Mouse (Mus musculus): ENCODE measurements around the gene Bglap2. TPM values are rescaled to one million over a fixed set of nuclear protein-coding genes. Genes with fewer than 3 reads are reported as not detected.

The Bglap2 gene
- total RNA-seq, 4 experiments from 2014 or later, result 1.1 to 1.8 (median 1.3) TPM; not detected in 1

- no peak for DNase-seq (ENCODE audit: low spot score in 2 of 2)
Measured at GRCm38 (mm10) chr3:88350732-88351131, 27.8 kb downstream of the Bglap2 start.

- no peak for DNase-seq (ENCODE audit: low spot score in 2 of 2)
Measured at GRCm38 (mm10) chr3:88339006-88339405, 39.5 kb downstream of the Bglap2 start.

- no peak for DNase-seq (ENCODE audit: low spot score in 2 of 2)
Measured at GRCm38 (mm10) chr3:88338316-88338715, 40.2 kb downstream of the Bglap2 start.

- DNase-seq (ENCODE audit: low spot score in 2 of 2), result peak in 1 of 2 experiments; percentile 30
Measured at GRCm38 (mm10) chr3:88337367-88338020, 41.0 kb downstream of the Bglap2 start.

- peak; percentile 93 to 94 for DNase-seq (ENCODE audit: low spot score in 2 of 2)
Measured at GRCm38 (mm10) chr3:88336058-88337013, 42.2 kb downstream of the Bglap2 start, which contains the start of the genes Tmem79 and Smg5. Gene Tmem79, minus strand, starts transcription at chr3:88336148. Gene Smg5, plus strand, starts transcription at chr3:88336260.

GRCm38 (mm10) chr3:88335436-88336053 is 43.0 kb downstream of the Bglap2 start:
- no peak for DNase-seq (ENCODE audit: low spot score in 2 of 2)

- DNase-seq (ENCODE audit: low spot score in 2 of 2), result no peak
Measured at GRCm38 (mm10) chr3:88334902-88335435, 43.5 kb downstream of the Bglap2 start.

- DNase-seq (ENCODE audit: low spot score in 2 of 2), result no peak
Measured at GRCm38 (mm10) chr3:88334029-88334658, 44.4 kb downstream of the Bglap2 start.

GRCm38 (mm10) chr3:88331282-88331681 is 47.2 kb downstream of the Bglap2 start:
- DNase-seq (ENCODE audit: low spot score in 2 of 2), result no peak

GRCm38 (mm10) chr3:88328956-88329355 is 49.5 kb downstream of the Bglap2 start:
- DNase-seq (ENCODE audit: low spot score in 2 of 2), result no peak

Other genes with a start within 250 kb of the Bglap2 start
- gene Mef2d, start 236.3 kb downstream of the Bglap2 start, total RNA-seq (2022), result 100 to 1,000 TPM; 190 to 208 (median 194) TPM
- gene Rhbg, start 124.0 kb downstream of the Bglap2 start, total RNA-seq (2022), result not detected
- gene Gm38392, start 91.5 kb downstream of the Bglap2 start, total RNA-seq (2022), result under 1 TPM in 1 of 4 experiments, not detected in 3; 0.61 TPM
- 1 to 10 TPM; 3.1 to 6.6 (median 4.3) TPM for gene Tsacc, start 81.7 kb downstream of the Bglap2 start, total RNA-seq (2022)
- 100 to 1,000 TPM; 166 to 184 (median 173) TPM for gene Cct3, start 81.6 kb downstream of the Bglap2 start, total RNA-seq (2022)
- 100 to 1,000 TPM in 2 of 4 experiments, 10 to 100 TPM in 2; 97.4 to 106 (median 100) TPM for gene Glmp, start 53.7 kb downstream of the Bglap2 start, total RNA-seq (2022)
- gene Tmem79, start 42.6 kb downstream of the Bglap2 start, total RNA-seq (2022), result 1 to 10 TPM; 1.4 to 2.8 (median 1.8) TPM
- 10 to 100 TPM; 80.2 to 90.1 (median 83.9) TPM for gene Smg5, start 42.4 kb downstream of the Bglap2 start, total RNA-seq (2022)
- 10 to 100 TPM; 14.4 to 16.7 (median 14.8) TPM for gene Paqr6, start 14.1 kb downstream of the Bglap2 start, total RNA-seq (2022)
- gene Bglap3, start 6.0 kb downstream of the Bglap2 start, total RNA-seq (2022), result 1 to 10 TPM in 2 of 4 experiments, under 1 TPM in 2; 0.63 to 2.3 (median 1.3) TPM
- gene Bglap, start 5.8 kb upstream of the Bglap2 start, total RNA-seq (2022), result 1 to 10 TPM in 1 of 4 experiments, not detected in 3; 2.8 TPM
- 1 to 10 TPM; 7.4 to 9.2 (median 7.8) TPM for gene Pmf1, start 31.6 kb upstream of the Bglap2 start, total RNA-seq (2022)
- gene Slc25a44, start 46.4 kb upstream of the Bglap2 start, total RNA-seq (2022), result 10 to 100 TPM; 72.5 to 77.6 (median 75.9) TPM
- 10 to 100 TPM; 63.2 to 71.4 (median 66.8) TPM for gene Sema4a, start 82.5 kb upstream of the Bglap2 start, total RNA-seq (2022)
- 10 to 100 TPM; 50.1 to 67.5 (median 60.3) TPM for gene Lmna, start 131.3 kb upstream of the Bglap2 start, total RNA-seq (2022)
- gene Mex3a, start 153.7 kb upstream of the Bglap2 start, total RNA-seq (2022), result 1 to 10 TPM; 2.3 to 3.1 (median 2.6) TPM
- not detected for gene Rab25, start 169.6 kb upstream of the Bglap2 start, total RNA-seq (2022)
- 100 to 1,000 TPM; 102 to 133 (median 110) TPM for gene Lamtor2, start 174.4 kb upstream of the Bglap2 start, total RNA-seq (2022)
- 100 to 1,000 TPM; 121 to 142 (median 129) TPM for gene Ubqln4, start 175.1 kb upstream of the Bglap2 start, total RNA-seq (2022)
- 10 to 100 TPM; 85.5 to 93.2 (median 89.8) TPM for gene Ssr2, start 197.2 kb upstream of the Bglap2 start, total RNA-seq (2022)
- gene Arhgef2, start 227.3 kb upstream of the Bglap2 start, total RNA-seq (2022), result 100 to 1,000 TPM; 228 to 247 (median 232) TPM

Measured in left cerebral cortex, adult 8-10 months (tissue).